Mouse (Mus musculus) limb, embryonic 10.5 days (tissue): ENCODE measurements around the gene Slc6a1. TPM values are rescaled to one million over a fixed set of nuclear protein-coding genes. Genes with fewer than 3 reads are reported as not detected.

ENCODE experiments used
- DNase-seq: peaks from one replicate; pipeline ENCODE4 v3.0.0-alpha.2; 2017; ENCODE audit warnings: low spot score
- H3K27ac ChIP-seq: fragments of 300-500 bp; sonication (generic); 2 replicates; pipeline ENCODE4 v1.5.1; 2016; ENCODE audit warnings: mild to moderate bottlenecking
- H3K27me3 ChIP-seq: fragments of 300-500 bp; sonication (generic); 2 replicates; pipeline ENCODE4 v1.6.1; 2016; ENCODE audit warnings: low read depth, mild to moderate bottlenecking; ENCODE audit not compliant: poor library complexity, severe bottlenecking
- H3K36me3 ChIP-seq: fragments of 300-500 bp; sonication (generic); 2 replicates; pipeline ENCODE4 v1.6.1; 2016; ENCODE audit warnings: mild to moderate bottlenecking, moderate library complexity
- H3K4me1 ChIP-seq: fragments of 300-500 bp; sonication (generic); 2 replicates; pipeline ENCODE4 v1.6.1; 2016
- H3K4me3 ChIP-seq: fragments of 300-500 bp; sonication (generic); 2 replicates; pipeline ENCODE4 v1.5.1; 2016; ENCODE audit warnings: mild to moderate bottlenecking, moderate library complexity
- H3K9me3 ChIP-seq: fragments of 300-500 bp; sonication (generic); replicated peaks from 2 replicates; pipeline ENCODE4 v1.6.1; 2016; ENCODE audit warnings: mild to moderate bottlenecking
- WGBS: fragments of 180-500 bp; shearing (Covaris S2); methylation state at CpG from one replicate; pipeline ENCODE4 v1.1.7; 2016; 5-methylcytosine and 5-hydroxymethylcytosine counted together
- polyA plus RNA-seq: library from polyadenylated mRNA; unstranded; fragments of >200 nt; fragmentation: Nextera tagmentation; extraction: Ambion mirVana; gene quantifications from 2 replicates; pipeline ENCODE4 v1.2.1, GENCODE M21; 2016

Slc6a1 gene
- polyA plus RNA-seq, 1 experiment from 2014 or later = not detected

GRCm38 (mm10) chr6:114269589-114269988 lies 12.8 kb upstream of the Slc6a1 start:
- no peak overlapping the region for H3K27ac ChIP-seq
- 0 out of 2 replicates have a peak, but pooled peaks cover 6% of the 10 kb centered on the region for H3K4me1 ChIP-seq
- no peak overlapping the region for H3K4me3 ChIP-seq
- no peaks in the 10 kb centered on the region for H3K9me3 ChIP-seq
- DNase-seq = no peak
- 81% methylated on average over 2 of the region's 2 CpGs for WGBS
- H3K27me3 ChIP-seq = peaks cover 46% of the 10 kb centered on the region
- H3K36me3 ChIP-seq = no peaks in the 10 kb centered on the region

- Histone ChIP-seq H3K36me3 (no peaks in the 10 kb centered on the region), H3K9me3 (no peaks in the 10 kb centered on the region), H3K27me3 (peaks cover 51% of the 10 kb centered on the region), H3K27ac (no peak overlapping the region), H3K4me3 (no peak overlapping the region), H3K4me1 (no peaks in the 10 kb centered on the region)
- 53% methylated on average over 5 of the region's 5 CpGs for WGBS
- DNase-seq = no peak
Observed at GRCm38 (mm10) chr6:114270799-114271198, 11.6 kb upstream of the Slc6a1 start.

- 88% methylated on average over 15 of the region's 15 CpGs for WGBS
- Histone ChIP-seq H3K27ac (no peak overlapping the region), H3K9me3 (no peaks in the 10 kb centered on the region), H3K4me3 (no peak overlapping the region), H3K36me3 (no peaks in the 10 kb centered on the region), H3K4me1 (no peaks in the 10 kb centered on the region), H3K27me3 (peaks cover 50% of the 10 kb centered on the region)
- no peak for DNase-seq
Observed at GRCm38 (mm10) chr6:114272279-114272678, 10.2 kb upstream of the Slc6a1 start.

- 73% methylated on average over 14 of the region's 14 CpGs for whole genome bisulfite sequencing
- Histone ChIP-seq H3K9me3 (no peaks in the 10 kb centered on the region), H3K36me3 (no peaks in the 10 kb centered on the region), H3K27ac (no peak overlapping the region), H3K4me1 (no peaks in the 10 kb centered on the region), H3K4me3 (no peak overlapping the region), H3K27me3 (peaks cover 56% of the 10 kb centered on the region)
- DNase-seq = no peak
Observed at GRCm38 (mm10) chr6:114273997-114274728, 8.3 kb upstream of the Slc6a1 start.

- Histone ChIP-seq H3K27me3 (peaks cover 69% of the 10 kb centered on the region), H3K4me1 (no peaks in the 10 kb centered on the region), H3K36me3 (no peaks in the 10 kb centered on the region), H3K4me3 (no peak overlapping the region), H3K27ac (no peak overlapping the region), H3K9me3 (no peaks in the 10 kb centered on the region)
- WGBS = 59% methylated on average over 8 of the region's 8 CpGs
- no peak for DNase-seq
Observed at GRCm38 (mm10) chr6:114275800-114276199, 6.6 kb upstream of the Slc6a1 start.

GRCm38 (mm10) chr6:114283278-114283770 lies 889 bp downstream of the Slc6a1 start:
- no peak for DNase-seq
- Histone ChIP-seq H3K4me3 (no peak overlapping the region; the same call in 1 of the 2 replicates), H3K27ac (no peak overlapping the region), H3K9me3 (no peaks in the 10 kb centered on the region), H3K4me1 (peaks cover 10% of the 10 kb centered on the region), H3K27me3 (peaks cover 89% of the 10 kb centered on the region), H3K36me3 (no peaks in the 10 kb centered on the region)
- WGBS = 21% methylated on average over 8 of the region's 8 CpGs

- H3K9me3 ChIP-seq = no peaks in the 10 kb centered on the region
- no peak overlapping the region for H3K4me3 ChIP-seq
- WGBS = 53% methylated on average over 10 of the region's 10 CpGs
- peaks cover 10% of the 10 kb centered on the region for H3K4me1 ChIP-seq
- peaks cover 97% of the 10 kb centered on the region for H3K27me3 ChIP-seq
- H3K36me3 ChIP-seq = no peaks in the 10 kb centered on the region
- DNase-seq = no peak
- H3K27ac ChIP-seq = no peak overlapping the region
Observed at GRCm38 (mm10) chr6:114283927-114284703, 1.7 kb downstream of the Slc6a1 start.

GRCm38 (mm10) chr6:114285424-114285823 lies 3.0 kb downstream of the Slc6a1 start:
- H3K36me3 ChIP-seq = no peaks in the 10 kb centered on the region
- no peak overlapping the region for H3K4me3 ChIP-seq
- peaks cover 10% of the 10 kb centered on the region for H3K4me1 ChIP-seq
- no peaks in the 10 kb centered on the region for H3K9me3 ChIP-seq
- DNase-seq = no peak
- peaks cover 100% of the 10 kb centered on the region for H3K27me3 ChIP-seq
- 41% methylated on average over 4 of the region's 4 CpGs for WGBS
- H3K27ac ChIP-seq = no peak overlapping the region

GRCm38 (mm10) chr6:114289106-114289505 lies 6.7 kb downstream of the Slc6a1 start:
- Histone ChIP-seq H3K27ac (no peak overlapping the region), H3K9me3 (no peaks in the 10 kb centered on the region), H3K36me3 (no peaks in the 10 kb centered on the region), H3K4me3 (no peak overlapping the region), H3K27me3 (peaks cover 83% of the 10 kb centered on the region), H3K4me1 (peaks cover 10% of the 10 kb centered on the region)
- DNase-seq = no peak
- WGBS = 46% methylated on average over 7 of the region's 7 CpGs

- H3K27ac ChIP-seq = no peak overlapping the region
- WGBS = 73% methylated on average over 8 of the region's 8 CpGs
- no peaks in the 10 kb centered on the region for H3K36me3 ChIP-seq
- DNase-seq = no peak
- peaks cover 13% of the 10 kb centered on the region for H3K4me1 ChIP-seq
- H3K27me3 ChIP-seq = peaks cover 77% of the 10 kb centered on the region
- no peaks in the 10 kb centered on the region for H3K9me3 ChIP-seq
- H3K4me3 ChIP-seq = no peak overlapping the region
Observed at GRCm38 (mm10) chr6:114290184-114290583, 7.7 kb downstream of the Slc6a1 start.

GRCm38 (mm10) chr6:114290929-114291328 lies 8.5 kb downstream of the Slc6a1 start:
- Histone ChIP-seq H3K4me3 (no peak overlapping the region), H3K27ac (no peak overlapping the region), H3K4me1 (peaks cover 13% of the 10 kb centered on the region), H3K9me3 (no peaks in the 10 kb centered on the region), H3K27me3 (peaks cover 69% of the 10 kb centered on the region), H3K36me3 (no peaks in the 10 kb centered on the region)
- 57% methylated on average over 4 of the region's 4 CpGs for WGBS
- no peak for DNase-seq

GRCm38 (mm10) chr6:114291396-114291795 lies 9.0 kb downstream of the Slc6a1 start:
- 44% methylated on average over 5 of the region's 5 CpGs for WGBS
- H3K9me3 ChIP-seq = no peaks in the 10 kb centered on the region
- no peak overlapping the region for H3K27ac ChIP-seq
- no peak overlapping the region for H3K4me3 ChIP-seq
- no peak for DNase-seq
- H3K4me1 ChIP-seq = peaks cover 13% of the 10 kb centered on the region
- no peaks in the 10 kb centered on the region for H3K36me3 ChIP-seq
- H3K27me3 ChIP-seq = peaks cover 64% of the 10 kb centered on the region

- H3K4me1 ChIP-seq = peaks cover 24% of the 10 kb centered on the region
Observed at GRCm38 (mm10) chr6:114293511-114293910, 11.1 kb downstream of the Slc6a1 start.

More at GRCm38 (mm10) chr6:114293511-114293910, 11.1 kb downstream of the Slc6a1 start:
- DNase-seq = no peak
- H3K9me3 ChIP-seq = no peaks in the 10 kb centered on the region
- WGBS = 41% methylated on average over 8 of the region's 8 CpGs
- H3K36me3 ChIP-seq = no peaks in the 10 kb centered on the region
- H3K4me3 ChIP-seq = no peak overlapping the region
- H3K27ac ChIP-seq = no peak overlapping the region
- H3K27me3 ChIP-seq = peaks cover 43% of the 10 kb centered on the region
